Mouse (Mus musculus) forebrain, embryonic 16.5 days (tissue): ENCODE data around the gene 1700022I11Rik. TPM values are rescaled to one million over a fixed set of nuclear protein-coding genes. Genes with fewer than 3 reads are reported as not detected.

Experiments
- ATAC-seq: fragments of 200-750 bp; cut with Nextera tagmentation; 2 replicates; pipeline ENCODE4 v1.8.0; 2017; ENCODE audit warnings: mild to moderate bottlenecking, moderate library complexity
- H3K27ac ChIP-seq: fragments of 300-500 bp; sonication (generic); 2 replicates; pipeline ENCODE4 v1.5.1; 2014; ENCODE audit warnings: low read length, control low read depth
- H3K27me3 ChIP-seq: fragments of 300-500 bp; sonication (generic); replicated peaks from 2 replicates; pipeline ENCODE4 v1.6.1; 2014; ENCODE audit warnings: low read length; ENCODE audit not compliant: control insufficient read depth, insufficient read depth
- H3K36me3 ChIP-seq: fragments of 300-500 bp; sonication (generic); 2 replicates; pipeline ENCODE4 v1.6.1; 2014; ENCODE audit not compliant: control insufficient read depth, insufficient read depth
- H3K4me1 ChIP-seq: fragments of 300-500 bp; sonication (generic); replicated peaks from 2 replicates; pipeline ENCODE4 v1.6.1; 2014; ENCODE audit warnings: low read length; ENCODE audit not compliant: control insufficient read depth, insufficient read depth
- H3K4me2 ChIP-seq: fragments of 300-500 bp; sonication (generic); 2 replicates; pipeline ENCODE4 v1.6.1; 2014; ENCODE audit warnings: mild to moderate bottlenecking, low read length, control low read depth
- H3K4me3 ChIP-seq: fragments of 300-500 bp; sonication (generic); replicated peaks from 2 replicates; pipeline ENCODE4 v1.5.1; 2014; ENCODE audit warnings: mild to moderate bottlenecking, low read length, control low read depth
- H3K9ac ChIP-seq: fragments of 300-500 bp; sonication (generic); replicated peaks from 2 replicates; pipeline ENCODE4 v1.6.1; 2014; ENCODE audit warnings: low read depth, low read length, control low read depth
- H3K9me3 ChIP-seq: fragments of 300-500 bp; sonication (generic); 2 replicates; pipeline ENCODE4 v1.6.1; 2016; ENCODE audit warnings: low read length; ENCODE audit not compliant: control insufficient read depth
- WGBS: fragments of 180-500 bp; shearing (Covaris S2); extraction: QIAGEN DNeasy Blood & Tissue Kit; methylation state at CpG from one replicate; pipeline ENCODE4 v1.1.7; 2014; 5-methylcytosine and 5-hydroxymethylcytosine counted together
- polyA plus RNA-seq: library from polyadenylated mRNA; unstranded; fragments of >200 nt; fragmentation: Nextera tagmentation; extraction: Ambion mirVana; gene quantifications from 2 replicates; pipeline ENCODE4 v1.2.1, GENCODE M21; 2015

1700022I11Rik gene
- polyA plus RNA-seq, 1 experiment from 2014 or later, result 0.51 TPM

GRCm38 (mm10) chr4:42956581-42956980, 12.8 kb upstream of the 1700022I11Rik start:
- peaks cover 23% of the 10 kb centered on the region for H3K36me3 ChIP-seq
- ATAC-seq, result no peak
- H3K9ac ChIP-seq, result no peak overlapping the region
- H3K4me2 ChIP-seq, result no peak overlapping the region
- H3K27me3 ChIP-seq, result no peaks in the 10 kb centered on the region
- no peak overlapping the region for H3K27ac ChIP-seq
- WGBS, result 93% methylated on average over 17 of the region's 17 CpGs
- H3K9me3 ChIP-seq, result no peaks in the 10 kb centered on the region
- H3K4me1 ChIP-seq, result peaks cover 36% of the 10 kb centered on the region
- H3K4me3 ChIP-seq, result no peak overlapping the region

GRCm38 (mm10) chr4:42957306-42957705, 12.1 kb upstream of the 1700022I11Rik start:
- peaks cover 28% of the 10 kb centered on the region for H3K4me1 ChIP-seq
- no peaks in the 10 kb centered on the region for H3K27me3 ChIP-seq
- H3K27ac ChIP-seq, result no peak overlapping the region
- no peak overlapping the region for H3K9ac ChIP-seq
- peaks cover 23% of the 10 kb centered on the region for H3K36me3 ChIP-seq
- WGBS, result 73% methylated on average over 11 of the region's 11 CpGs
- ATAC-seq, result no peak
- H3K4me2 ChIP-seq, result no peak overlapping the region
- no peak overlapping the region for H3K4me3 ChIP-seq
- H3K9me3 ChIP-seq, result no peaks in the 10 kb centered on the region

- Histone ChIP-seq H3K27ac (no peak overlapping the region), H3K36me3 (peaks cover 23% of the 10 kb centered on the region), H3K4me2 (no peak overlapping the region), H3K4me3 (no peak overlapping the region), H3K9me3 (no peaks in the 10 kb centered on the region), H3K9ac (no peak overlapping the region), H3K27me3 (no peaks in the 10 kb centered on the region), H3K4me1 (peaks cover 22% of the 10 kb centered on the region)
- no peak for ATAC-seq
- WGBS, result 87% methylated on average over 8 of the region's 8 CpGs
These were observed 11.4 kb upstream of the 1700022I11Rik start for GRCm38 (mm10) chr4:42957979-42958378.

- ATAC-seq, result no peak
- H3K4me2 ChIP-seq, result no peak overlapping the region
- no peak overlapping the region for H3K4me3 ChIP-seq
- no peaks in the 10 kb centered on the region for H3K27me3 ChIP-seq
- H3K9me3 ChIP-seq, result no peaks in the 10 kb centered on the region
- WGBS, result 67% methylated on average over 8 of the region's 8 CpGs
- no peak overlapping the region for H3K9ac ChIP-seq
- H3K4me1 ChIP-seq, result peaks cover 12% of the 10 kb centered on the region
- H3K27ac ChIP-seq, result no peak overlapping the region
- peaks cover 23% of the 10 kb centered on the region for H3K36me3 ChIP-seq
These were observed 10.5 kb upstream of the 1700022I11Rik start for GRCm38 (mm10) chr4:42958942-42959341.

- no peak overlapping the region for H3K4me3 ChIP-seq
- peaks cover 8% of the 10 kb centered on the region for H3K4me1 ChIP-seq
- H3K9ac ChIP-seq, result no peak overlapping the region
- no peak overlapping the region for H3K27ac ChIP-seq
- H3K4me2 ChIP-seq, result no peak overlapping the region
- no peaks in the 10 kb centered on the region for H3K9me3 ChIP-seq
- H3K36me3 ChIP-seq, result peaks cover 23% of the 10 kb centered on the region
- no peaks in the 10 kb centered on the region for H3K27me3 ChIP-seq
- WGBS, result 73% methylated on average over 4 of the region's 4 CpGs
- no peak for ATAC-seq
These were observed 10.0 kb upstream of the 1700022I11Rik start for GRCm38 (mm10) chr4:42959382-42959781.

- 0 out of 2 replicates have a peak, but pooled peaks have one; percentile 21 for ATAC-seq
- no peak overlapping the region for H3K9ac ChIP-seq
- WGBS, result 30% methylated on average over 4 of the region's 4 CpGs
- H3K4me2 ChIP-seq, result no peak overlapping the region
- H3K9me3 ChIP-seq, result no peaks in the 10 kb centered on the region
- H3K27ac ChIP-seq, result no peak overlapping the region
- no peaks in the 10 kb centered on the region for H3K27me3 ChIP-seq
- H3K36me3 ChIP-seq, result peaks cover 14% of the 10 kb centered on the region
- H3K4me3 ChIP-seq, result no peak overlapping the region
- peaks cover 6% of the 10 kb centered on the region; the same call in 1 of the 2 replicates for H3K4me1 ChIP-seq
These were observed 7.8 kb upstream of the 1700022I11Rik start for GRCm38 (mm10) chr4:42961592-42961991.

- Histone ChIP-seq H3K4me2 (no peak overlapping the region), H3K36me3 (no peaks in the 10 kb centered on the region), H3K9me3 (no peaks in the 10 kb centered on the region), H3K4me3 (no peak overlapping the region), H3K4me1 (peaks cover 6% of the 10 kb centered on the region; the same call in 1 of the 2 replicates), H3K27ac (no peak overlapping the region), H3K9ac (no peak overlapping the region), H3K27me3 (no peaks in the 10 kb centered on the region)
- no peak for ATAC-seq
- 94% methylated on average over 2 of the region's 2 CpGs for WGBS
These were observed 5.9 kb upstream of the 1700022I11Rik start for GRCm38 (mm10) chr4:42963480-42963879.

- peak; percentile 39 for ATAC-seq
- Histone ChIP-seq H3K4me3 (no peak overlapping the region), H3K36me3 (no peaks in the 10 kb centered on the region), H3K9me3 (no peaks in the 10 kb centered on the region), H3K9ac (no peak overlapping the region), H3K27me3 (no peaks in the 10 kb centered on the region), H3K4me2 (peak overlapping the region; percentile 24; the same call in 1 of the 2 replicates), H3K27ac (no peak overlapping the region), H3K4me1 (peaks cover 6% of the 10 kb centered on the region; the same call in 1 of the 2 replicates)
- WGBS, result 16% methylated on average over 12 of the region's 12 CpGs
These were observed 4.2 kb upstream of the 1700022I11Rik start for GRCm38 (mm10) chr4:42965039-42965719.

GRCm38 (mm10) chr4:42972952-42973351, 3.5 kb downstream of the 1700022I11Rik start:
- no peak overlapping the region for H3K4me3 ChIP-seq
- H3K36me3 ChIP-seq, result 0 out of 2 replicates have a peak, but pooled peaks cover 2% of the 10 kb centered on the region
- H3K9ac ChIP-seq, result no peak overlapping the region
- H3K4me1 ChIP-seq, result no peaks in the 10 kb centered on the region
- WGBS, result 83% methylated on average over 4 of the region's 4 CpGs
- no peaks in the 10 kb centered on the region for H3K9me3 ChIP-seq
- H3K4me2 ChIP-seq, result no peak overlapping the region
- H3K27me3 ChIP-seq, result no peaks in the 10 kb centered on the region
- no peak overlapping the region for H3K27ac ChIP-seq
- ATAC-seq, result no peak
